Mouse (Mus musculus) liver, adult (tissue): ENCODE measurements around the gene Itih3.

ENCODE experiments used
- GATA4 ChIP-seq: IDR thresholded peaks from 2 replicates; pipeline ENCODE4 v1.6.1; 2014; ENCODE audit warnings: mild to moderate bottlenecking, low read length; ENCODE audit not compliant: insufficient replicate concordance

Itih3 gene

GRCm38 (mm10) chr14:30911141-30911540 lies 12.4 kb downstream of the Itih3 start:
- no peak for TF ChIP-seq GATA4

GRCm38 (mm10) chr14:30907814-30908265 lies 15.7 kb downstream of the Itih3 start:
- no peak for TF ChIP-seq GATA4

GRCm38 (mm10) chr14:30906001-30906400 lies 17.6 kb downstream of the Itih3 start:
- TF ChIP-seq GATA4: no peak

- no peak for TF ChIP-seq GATA4
Measured at GRCm38 (mm10) chr14:30904307-30904706, 19.3 kb downstream of the Itih3 start.

- TF ChIP-seq GATA4: no peak
Measured at GRCm38 (mm10) chr14:30903036-30903435, 20.5 kb downstream of the Itih3 start.

- TF ChIP-seq GATA4: no peak
Measured at GRCm38 (mm10) chr14:30902628-30903027, 20.9 kb downstream of the Itih3 start.

GRCm38 (mm10) chr14:30899972-30900371 lies 23.6 kb downstream of the Itih3 start:
- TF ChIP-seq GATA4: no peak

- no peak for TF ChIP-seq GATA4
Measured at GRCm38 (mm10) chr14:30888271-30888732, 35.3 kb downstream of the Itih3 start.

- TF ChIP-seq GATA4: peak; percentile 92; the same call in 1 of the 2 replicates
Measured at GRCm38 (mm10) chr14:30886204-30886603, 37.4 kb downstream of the Itih3 start, which contains the start of gene Itih4. Gene Itih4, plus strand, starts transcription at chr14:30886476.

GRCm38 (mm10) chr14:30885298-30885697 lies 38.3 kb downstream of the Itih3 start:
- TF ChIP-seq GATA4: no peak

- TF ChIP-seq GATA4: no peak
Measured at GRCm38 (mm10) chr14:30881718-30882108, 41.8 kb downstream of the Itih3 start.

GRCm38 (mm10) chr14:30880811-30881717 lies 42.5 kb downstream of the Itih3 start:
- TF ChIP-seq GATA4: no peak

GRCm38 (mm10) chr14:30880251-30880650 lies 43.3 kb downstream of the Itih3 start:
- no peak for TF ChIP-seq GATA4

GRCm38 (mm10) chr14:30879794-30880193 lies 43.8 kb downstream of the Itih3 start:
- TF ChIP-seq GATA4: no peak

- TF ChIP-seq GATA4: no peak
Measured at GRCm38 (mm10) chr14:30878958-30879571, 44.5 kb downstream of the Itih3 start, which contains the start of gene Mustn1. Gene Mustn1, plus strand, starts transcription at chr14:30879200.

GRCm38 (mm10) chr14:30877827-30878226 lies 45.7 kb downstream of the Itih3 start:
- no peak for TF ChIP-seq GATA4
